21 mouse cellular contexts compared by ENCODE assay signal in the genomic region with DNA sequence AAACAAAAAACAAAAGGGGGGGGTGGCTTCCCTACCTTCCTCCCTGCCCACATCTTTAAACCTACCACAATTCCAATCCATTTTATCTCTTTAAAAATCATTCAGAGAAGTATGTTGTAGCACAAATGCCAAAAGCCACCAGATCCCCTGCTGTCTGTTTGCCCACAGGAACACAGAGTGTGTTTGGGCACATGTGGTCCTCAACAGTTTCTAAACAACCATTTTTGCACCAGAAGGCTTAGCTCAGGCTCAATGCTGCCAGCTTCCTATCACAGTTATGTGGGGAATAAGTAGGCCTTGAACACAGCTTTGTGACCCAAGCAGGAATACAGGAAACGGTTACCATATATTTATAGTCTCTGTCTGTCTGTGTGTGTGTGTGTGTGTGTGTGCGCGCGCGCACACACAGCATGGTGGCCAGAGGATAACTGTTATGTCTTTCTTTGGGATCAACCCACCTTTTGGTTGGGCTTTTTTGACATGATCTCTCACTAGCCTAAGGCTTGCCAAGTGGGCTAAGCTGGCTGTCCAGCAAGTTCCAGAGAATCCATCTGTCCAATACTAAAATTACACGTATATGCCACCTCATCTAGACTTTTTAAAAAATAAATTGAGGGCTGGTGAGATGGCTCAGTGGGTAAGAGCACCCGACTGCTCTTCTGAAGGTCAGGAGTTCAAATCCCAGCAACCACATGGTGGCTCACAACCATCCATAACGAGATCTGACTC. TPM values are rescaled to one million over a fixed set of nuclear protein-coding genes. Genes with fewer than 3 reads are reported as not detected.
A peak's percentile ranks its signal among the peaks of the same experiment; 100 is the strongest.
DNase-seq lines count a peak whose midpoint lies in the region; ATAC-seq and TF ChIP-seq lines count a peak whose summit lies in the region.
"Had no signal": no experiment of that assay in that cellular context is flagged by ENCODE, and none has a peak within 500 bp of the region (broad histone marks: within the 10 kb centered on the region; RNA-seq: fewer than 3 reads in every experiment).

No protein-coding gene starts in this region.

- H3K9ac ChIP-seq in forebrain, embryonic 14.5 days (ENCODE audit: low read length): no peak overlapping the region
- H3K9ac ChIP-seq: embryonic facial prominence, embryonic 12.5 days had no signal

- peak; percentile 77; the same call in 1 of the 2 replicates for ATAC-seq in forebrain, embryonic 14.5 days

- H3K27me3 ChIP-seq in forebrain, embryonic 14.5 days (replicated peaks; ENCODE audit: control insufficient read depth, insufficient read depth, low read length): no peaks in the 10 kb centered on the region
- no peaks in the 10 kb centered on the region for H3K27me3 ChIP-seq in forebrain, embryonic 10.5 days (ENCODE audit: poor library complexity, severe bottlenecking)
- H3K27me3 ChIP-seq in kidney, adult 2 months (replicated peaks; ENCODE audit: control insufficient read depth, insufficient read depth, low read length): no peaks in the 10 kb centered on the region
- H3K27me3 ChIP-seq: embryonic facial prominence, embryonic 12.5 days had no signal

- no peak overlapping the region for H3K4me2 ChIP-seq in forebrain, embryonic 14.5 days (ENCODE audit: low read length)
- H3K4me2 ChIP-seq: embryonic facial prominence, embryonic 12.5 days had no signal

- DNase-seq in forebrain, embryonic 14.5 days (ENCODE audit: low spot score): peak; percentile 71
- DNase-seq in forebrain, embryonic 10.5 days (ENCODE audit: extremely low spot score, low spot score): no peak
- peak; percentile 21 for DNase-seq in cerebellum, adult 8-10 months
- peak; percentile 69 for DNase-seq in layer of hippocampus, adult 11-12 months (ENCODE audit: low spot score)
- DNase-seq in layer of hippocampus, postnatal 14 days (ENCODE audit: low spot score in 2 of 2): peak; percentile 40 to 89
- no peak for DNase-seq in liver
- DNase-seq in kidney, adult 2 months: no peak
- DNase-seq: adrenal gland, postnatal 36 days; B cell, adult 2 months; gastrocnemius, postnatal 36 days; kidney, adult 18-20 months; kidney, postnatal 25 days; left cerebral cortex, postnatal 4 days; lung, adult 18-20 months; retina, postnatal 1 day; right cerebral cortex, postnatal 4 days had no signal

- peaks cover 2% of the 10 kb centered on the region; the same call in 1 of the 2 replicates for H3K4me1 ChIP-seq in forebrain, embryonic 14.5 days (ENCODE audit: control insufficient read depth, insufficient read depth, low read length)
- H3K4me1 ChIP-seq in forebrain, embryonic 10.5 days: peaks cover 9% of the 10 kb centered on the region
- H3K4me1 ChIP-seq in kidney, adult 2 months (ENCODE audit: control insufficient read depth, insufficient read depth, low read length): peaks cover 27% of the 10 kb centered on the region

- no peaks in the 10 kb centered on the region for H3K36me3 ChIP-seq in forebrain, embryonic 14.5 days (ENCODE audit: control insufficient read depth, insufficient read depth, low read length)
- H3K36me3 ChIP-seq in forebrain, embryonic 10.5 days (replicated peaks): peaks cover 35% of the 10 kb centered on the region
- no peaks in the 10 kb centered on the region for H3K36me3 ChIP-seq in kidney, adult 2 months (ENCODE audit: control insufficient read depth, insufficient read depth, low read length)

- no peak for TF ChIP-seq POLR2A in kidney, adult 2 months (IDR thresholded peaks at IDR 0.05; ENCODE audit: low read depth, low read length)

- no peak overlapping the region for H3K4me3 ChIP-seq in forebrain, embryonic 14.5 days (ENCODE audit: low read depth, low read length)
- no peak overlapping the region for H3K4me3 ChIP-seq in forebrain, embryonic 10.5 days
- no peak overlapping the region for H3K4me3 ChIP-seq in kidney, adult 2 months (ENCODE audit: insufficient read depth, low read depth, low read length)
- H3K4me3 ChIP-seq: embryonic facial prominence, embryonic 12.5 days; erythroblast, embryonic 14.5 days; hindbrain, embryonic 10.5 days; left cerebral cortex, adult 2 months had no signal

- no peak overlapping the region for H3K27ac ChIP-seq in forebrain, embryonic 14.5 days (ENCODE audit: low read depth, low read length)
- no peak overlapping the region for H3K27ac ChIP-seq in forebrain, embryonic 10.5 days
- no peak overlapping the region for H3K27ac ChIP-seq in kidney, adult 2 months (ENCODE audit: insufficient read depth, low read depth, low read length)
- H3K27ac ChIP-seq: embryonic facial prominence, embryonic 12.5 days; hindbrain, embryonic 10.5 days; left cerebral cortex, adult 2 months; stomach, postnatal 0 days had no signal

- no peaks in the 10 kb centered on the region for H3K9me3 ChIP-seq in forebrain, embryonic 14.5 days (replicated peaks; ENCODE audit: control insufficient read depth, low read length)
- no peaks in the 10 kb centered on the region for H3K9me3 ChIP-seq in forebrain, embryonic 10.5 days
- H3K9me3 ChIP-seq: embryonic facial prominence, embryonic 12.5 days; hindbrain, embryonic 10.5 days had no signal

- TF ChIP-seq CTCF in kidney, adult 2 months (conservative IDR thresholded peaks at IDR 0.05; ENCODE audit: insufficient read depth, insufficient read length, low read depth, low read length): no peak

- 89% methylated on average over 8 of the region's 8 CpGs for WGBS in forebrain, embryonic 14.5 days
- WGBS in forebrain, embryonic 10.5 days: 96% methylated on average over 8 of the region's 8 CpGs
- 88% methylated on average over 8 of the region's 8 CpGs for WGBS in kidney, adult 2 months

RNA-seq across cellular contexts. Expression of gene Brd4, which starts 21.5 kb away (rescaled TPM):
- polyA plus RNA-seq in forebrain, embryonic 14.5 days (2014; fragmentation: Nextera tagmentation; extraction: Ambion mirVana): 51.0 and 66.1 TPM in 2 replicates
- polyA plus RNA-seq in forebrain, embryonic 10.5 days (2016; fragmentation: Nextera tagmentation; extraction: Ambion mirVana): 112 and 113 TPM in 2 replicates
- total RNA-seq in layer of hippocampus, postnatal 14 days (2021): 100 to 1,000 TPM; 118 to 125 TPM
- 27.0 and 33.7 TPM in 2 replicates for polyA plus RNA-seq in kidney, adult 2 months (2012; rRNA removed)

RNA-seq across cellular contexts. Expression of gene Akap8, which starts 58.0 kb away (rescaled TPM):
- polyA plus RNA-seq in forebrain, embryonic 14.5 days (2014; fragmentation: Nextera tagmentation; extraction: Ambion mirVana): 33.9 and 40.1 TPM in 2 replicates
- 144 and 147 TPM in 2 replicates for polyA plus RNA-seq in forebrain, embryonic 10.5 days (2016; fragmentation: Nextera tagmentation; extraction: Ambion mirVana)
- 10 to 100 TPM; 83.8 to 86.1 TPM for total RNA-seq in layer of hippocampus, postnatal 14 days (2021)
- polyA plus RNA-seq in kidney, adult 2 months (2012; rRNA removed): 36.9 and 48.0 TPM in 2 replicates

Comparison
In these comparisons a context has a peak if more than half of its experiments do, and no peak if none do; other contexts are left out.
1. DNase-seq: peak in forebrain, embryonic 14.5 days (single experiment), cerebellum, adult 8-10 months (single experiment), layer of hippocampus, adult 11-12 months (single experiment) and layer of hippocampus, postnatal 14 days (2 of 2); none in forebrain, embryonic 10.5 days (single experiment), liver (single experiment) and kidney, adult 2 months (single experiment).